Mouse (Mus musculus) macrophage (primary cell): ENCODE measurements around the gene Tef. TPM values are rescaled to one million over a fixed set of nuclear protein-coding genes. Genes with fewer than 3 reads are reported as not detected.

Source experiments
- H3K27ac ChIP-seq: fragments of 350-480 bp; formaldehyde crosslinking; 2 replicates; pipeline ENCODE4 v1.9.0; 2021
- H3K36me3 ChIP-seq: fragments of 350-480 bp; formaldehyde crosslinking; 2 replicates; pipeline ENCODE4 v1.9.0; 2021; ENCODE audit errors: inconsistent target
- H3K4me3 ChIP-seq: fragments of 350-480 bp; formaldehyde crosslinking; 2 replicates; pipeline ENCODE4 v1.9.0; 2021; ENCODE audit errors: inconsistent target
- H3K79me2 ChIP-seq: fragments of 350-480 bp; formaldehyde crosslinking; 2 replicates; pipeline ENCODE4 v1.9.0; 2021; ENCODE audit errors: inconsistent target
- WGBS: methylation state at CpG from one replicate; pipeline ENCODE4 v1.1.7; 2026; ENCODE audit warnings: inconsistent platforms; ENCODE audit not compliant: missing documents; 5-methylcytosine and 5-hydroxymethylcytosine counted together
- polyA plus RNA-seq: library from polyadenylated mRNA; stranded (reverse); fragments of 250-400 nt; gene quantifications from 3 replicates; pipeline ENCODE4 v1.2.4, GENCODE M21; 2018; ENCODE audit warnings: inconsistent platforms
- total RNA-seq, 78 experiments: library from RNA; depleted of rRNA; stranded (reverse); fragments of 250-400 nt; gene quantifications; 1 replicate in 9 of 78; 2 replicates in 24 of 78; 3 replicates in 43 of 78; 4 replicates in 2 of 78; pipeline ENCODE4 v1.2.4; 2018; ENCODE audit warnings: inconsistent platforms in 56 of 78

Gene Tef
- total RNA-seq (2018; cell fraction: chromatin; rRNA removed) = 100 to 1,000 TPM in 17 of 26 experiments, 10 to 100 TPM in 9; 24.8 to 219 (median 121) TPM
- total RNA-seq (2018; cell fraction: cytosol; rRNA removed) = 10 to 100 TPM; 15.0 to 50.3 (median 28.9) TPM
- total RNA-seq (2018; cell fraction: nucleus; rRNA removed) = 100 to 1,000 TPM in 5 of 26 experiments, 10 to 100 TPM in 21; 19.1 to 142 (median 60.6) TPM
- 18.9 to 44.0 TPM (median 23.6 TPM) in 3 replicates for polyA plus RNA-seq

DNA sequence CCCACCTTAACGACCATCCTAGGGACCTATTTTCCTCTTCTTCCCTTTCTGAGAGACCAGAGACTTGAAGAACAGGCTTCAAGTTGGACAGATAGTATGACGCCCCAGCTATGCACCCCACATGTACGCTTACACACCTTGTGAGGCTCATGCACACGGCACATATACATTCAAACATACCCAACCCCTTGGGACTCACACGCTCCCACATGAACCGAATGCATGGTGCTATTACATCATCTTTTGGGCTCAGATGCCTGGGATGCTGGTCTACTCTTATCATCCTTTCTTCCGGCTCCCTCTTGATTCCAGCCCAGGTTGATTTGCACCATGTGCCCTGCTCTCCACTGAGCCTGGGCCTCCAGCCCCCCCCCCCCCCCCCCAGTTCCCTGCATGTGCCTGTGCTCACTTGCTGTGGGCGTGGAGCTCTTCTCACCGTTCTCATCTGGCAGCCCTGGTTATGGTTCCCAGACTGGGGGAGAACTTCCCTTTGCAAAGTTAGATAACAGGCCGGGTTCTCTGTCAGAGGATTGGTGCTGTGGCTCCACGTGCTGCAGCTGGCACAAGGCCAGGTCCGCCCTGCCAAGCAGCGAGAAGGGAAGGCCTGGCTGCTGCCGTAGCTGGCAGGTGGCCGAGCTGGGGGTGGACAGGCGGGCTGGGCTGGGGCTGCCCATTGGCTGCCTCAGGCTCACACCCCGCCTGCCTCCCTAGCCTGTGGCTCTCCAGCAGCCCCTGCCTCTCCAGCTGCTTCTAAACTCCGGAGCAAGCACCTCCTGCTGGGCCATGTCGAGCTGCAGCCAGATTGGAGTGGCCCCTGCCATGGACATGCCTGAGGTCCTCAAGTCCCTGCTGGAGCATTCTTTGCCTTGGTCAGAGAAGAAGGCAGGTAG, at the start of gene Tef:
Tef (plus strand) TSS at position 421 of the 890 bp plus-strand sequence.
- H3K79me2 ChIP-seq = no peaks in the 10 kb centered on the region
- WGBS = 15% methylated on average over 19 of the region's 19 CpGs
- no peak within 1 kb of the TSS for H3K27ac ChIP-seq
- H3K36me3 ChIP-seq = no peaks in the 10 kb centered on the region
- H3K4me3 ChIP-seq = no peak within 1 kb of the TSS

DNA sequence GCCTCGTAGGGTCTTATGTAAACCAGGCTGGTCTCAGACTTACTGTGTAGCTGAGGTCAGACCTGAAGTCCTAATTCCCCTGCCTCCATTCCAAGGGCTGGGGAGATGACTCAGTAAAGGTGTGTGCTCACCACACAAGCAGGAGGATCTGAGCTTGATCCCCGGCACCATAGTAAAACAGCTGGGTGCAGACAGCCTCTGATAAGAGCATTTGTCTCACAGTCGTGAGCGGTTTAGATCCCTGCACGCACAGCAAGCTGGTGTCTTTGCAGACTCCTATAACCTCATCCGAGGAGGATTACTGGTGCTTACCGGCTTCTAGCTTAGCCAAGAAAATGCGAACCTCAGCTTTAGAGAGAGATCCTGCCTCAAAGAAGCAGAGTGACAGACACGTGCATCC, 48.6 kb upstream of the Tef start:
- WGBS = 96% methylated on average over 9 of the region's 9 CpGs

DNA sequence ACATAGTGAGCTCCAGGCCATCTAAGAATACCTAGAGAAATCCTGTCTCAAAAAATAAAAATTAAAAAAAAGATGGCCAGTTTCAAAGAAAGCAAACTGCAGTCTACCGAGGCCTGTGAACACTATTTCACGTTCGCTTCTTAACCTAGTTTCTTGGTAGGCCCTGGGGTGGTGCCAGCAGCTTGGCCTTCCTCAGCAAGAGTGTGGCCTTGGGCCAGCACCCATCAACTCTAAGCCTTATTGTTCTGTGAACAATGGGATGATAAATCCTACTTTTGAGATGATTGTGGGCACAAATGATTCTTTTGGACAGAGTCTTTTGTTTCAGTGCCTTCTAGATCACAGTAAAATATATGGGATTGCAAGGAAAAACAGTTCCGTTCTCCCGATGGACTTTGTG, 43.5 kb upstream of the Tef start:
- H3K27ac ChIP-seq = no peak overlapping the region
- no peaks in the 10 kb centered on the region for H3K36me3 ChIP-seq
- H3K4me3 ChIP-seq = no peak overlapping the region
- 96% methylated on average over 5 of the region's 5 CpGs for WGBS
- H3K79me2 ChIP-seq = no peaks in the 10 kb centered on the region

More for the DNA sequence above, 48.6 kb upstream of the Tef start:
- Histone ChIP-seq H3K79me2 (no peaks in the 10 kb centered on the region), H3K27ac (no peak overlapping the region), H3K4me3 (no peak overlapping the region), H3K36me3 (no peaks in the 10 kb centered on the region)

DNA sequence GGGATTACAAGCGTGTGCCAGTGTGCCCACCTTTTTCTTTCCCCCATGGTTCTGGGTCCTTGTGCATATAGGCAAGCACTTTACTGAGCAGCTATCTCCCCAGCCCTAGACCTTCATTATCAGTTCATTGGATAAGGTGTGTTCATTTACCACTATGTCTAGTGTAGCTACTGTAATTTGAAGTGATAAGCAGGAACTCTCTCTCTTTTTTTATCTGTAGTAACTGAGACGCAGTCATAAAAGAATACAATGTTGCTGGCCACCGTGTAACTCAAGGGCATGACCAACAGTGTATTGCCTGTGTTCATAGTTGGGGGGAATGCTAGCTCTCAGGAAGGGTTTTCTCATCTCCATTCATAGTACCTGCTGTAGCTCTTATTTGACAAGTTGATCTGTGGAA, 42.7 kb upstream of the Tef start:
- Histone ChIP-seq H3K4me3 (no peak overlapping the region), H3K27ac (no peak overlapping the region), H3K36me3 (no peaks in the 10 kb centered on the region), H3K79me2 (no peaks in the 10 kb centered on the region)
- 100% methylated on average over 3 of the region's 3 CpGs for WGBS

DNA sequence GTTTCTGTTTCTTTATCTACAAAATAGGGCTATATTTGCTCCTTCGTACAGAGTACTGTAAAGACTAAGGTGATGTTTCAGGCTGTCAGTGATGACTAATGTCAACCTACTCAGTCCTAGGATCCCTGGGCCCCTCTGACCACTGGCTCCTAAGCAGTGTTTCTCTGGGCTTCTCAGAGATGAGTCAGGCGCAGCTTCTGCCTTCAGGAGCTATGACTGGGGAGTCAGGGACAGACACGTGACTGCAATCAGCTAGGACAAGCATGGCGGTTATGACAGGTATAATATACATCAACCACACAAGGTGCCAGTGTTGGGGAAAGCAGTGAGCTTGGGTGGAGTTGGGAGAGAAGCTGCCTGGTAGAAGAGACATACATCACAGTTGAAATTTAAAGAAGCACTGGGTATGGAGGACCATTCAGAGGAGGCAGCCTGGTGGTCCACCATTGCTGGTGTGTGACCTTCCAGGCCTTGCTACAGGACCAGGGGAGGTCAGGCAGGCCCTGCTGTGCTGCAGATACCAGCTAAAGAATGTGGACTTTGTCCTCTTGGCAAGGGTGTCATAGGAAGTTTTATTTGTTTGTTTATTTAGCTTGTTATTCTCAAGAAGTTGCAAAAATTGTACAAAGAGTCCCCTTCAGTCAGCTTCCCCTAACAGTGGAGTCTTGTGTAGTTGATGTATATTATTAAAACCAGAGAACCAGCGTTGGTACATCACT, 41.7 kb upstream of the Tef start:
- no peaks in the 10 kb centered on the region for H3K79me2 ChIP-seq
- H3K36me3 ChIP-seq = no peaks in the 10 kb centered on the region
- WGBS = 97% methylated on average over 5 of the region's 5 CpGs
- no peak overlapping the region for H3K27ac ChIP-seq
- no peak overlapping the region for H3K4me3 ChIP-seq

DNA sequence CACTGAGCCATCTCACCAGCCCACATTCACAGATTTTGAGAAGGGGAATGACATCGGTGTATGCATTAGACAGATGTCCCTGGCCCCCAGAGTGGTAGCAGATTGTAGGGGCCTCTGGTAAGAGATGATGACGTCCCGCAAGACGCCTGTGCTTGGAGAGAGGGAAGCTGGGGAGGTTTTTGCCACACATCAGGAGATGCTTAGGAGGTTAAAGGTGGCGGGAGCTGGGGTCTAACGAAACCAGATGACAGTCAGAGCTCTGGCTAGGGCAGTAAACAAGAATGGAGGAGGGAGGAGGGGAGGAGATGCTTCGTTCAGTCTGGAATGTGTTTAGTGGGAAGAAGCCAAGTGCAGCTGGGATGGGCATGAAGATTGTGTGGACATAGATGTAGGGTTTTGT, 40.8 kb upstream of the Tef start:
- Histone ChIP-seq H3K27ac (no peak overlapping the region), H3K36me3 (no peaks in the 10 kb centered on the region), H3K79me2 (no peaks in the 10 kb centered on the region), H3K4me3 (no peak overlapping the region)
- WGBS = 98% methylated on average over 7 of the region's 7 CpGs

DNA sequence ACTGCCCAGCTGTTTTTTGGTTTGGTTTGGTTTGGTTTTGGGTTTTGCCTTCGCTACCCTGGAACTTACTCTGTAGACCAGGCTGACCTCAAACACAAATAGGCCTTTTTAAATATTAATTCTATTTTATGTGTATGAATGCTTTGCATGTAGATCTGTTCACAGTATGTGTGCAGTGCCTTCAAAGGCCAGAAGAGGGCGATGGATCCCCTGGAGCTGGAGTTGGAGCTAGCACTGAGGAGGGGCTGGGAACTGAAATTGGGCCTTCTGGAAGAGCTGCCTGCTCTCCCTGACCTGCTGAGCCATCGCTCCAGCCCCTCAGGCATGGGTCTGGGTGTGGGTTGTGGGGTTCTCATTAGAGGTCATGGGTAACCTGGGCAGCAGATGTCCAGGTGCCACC, 40.3 kb upstream of the Tef start:
- no peak overlapping the region for H3K27ac ChIP-seq
- no peak overlapping the region for H3K4me3 ChIP-seq
- 89% methylated on average over 3 of the region's 3 CpGs for WGBS
- no peaks in the 10 kb centered on the region for H3K79me2 ChIP-seq
- H3K36me3 ChIP-seq = no peaks in the 10 kb centered on the region

DNA sequence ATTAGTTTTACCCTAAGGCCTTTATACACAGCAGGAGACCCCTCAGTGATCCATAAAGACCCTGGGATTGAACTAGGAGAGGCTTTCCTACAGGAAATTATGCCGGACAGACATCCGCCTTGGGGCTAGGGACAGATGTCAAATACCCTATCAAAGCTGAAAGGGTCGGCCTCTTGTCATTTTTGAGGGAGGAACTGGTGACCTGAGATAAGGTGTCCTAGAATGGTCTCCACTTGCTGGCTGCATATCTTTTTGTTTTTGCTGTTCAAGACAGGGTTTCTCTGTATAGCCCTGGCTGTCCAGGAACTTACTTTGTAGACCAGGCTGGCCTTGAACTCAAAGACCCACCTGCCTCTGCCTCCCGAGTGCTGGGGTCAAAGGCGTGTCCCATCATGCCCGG, 37.6 kb upstream of the Tef start:
- Histone ChIP-seq H3K27ac (no peak overlapping the region), H3K4me3 (no peak overlapping the region), H3K79me2 (no peaks in the 10 kb centered on the region), H3K36me3 (no peaks in the 10 kb centered on the region)
- 93% methylated on average over 6 of the region's 6 CpGs for WGBS

DNA sequence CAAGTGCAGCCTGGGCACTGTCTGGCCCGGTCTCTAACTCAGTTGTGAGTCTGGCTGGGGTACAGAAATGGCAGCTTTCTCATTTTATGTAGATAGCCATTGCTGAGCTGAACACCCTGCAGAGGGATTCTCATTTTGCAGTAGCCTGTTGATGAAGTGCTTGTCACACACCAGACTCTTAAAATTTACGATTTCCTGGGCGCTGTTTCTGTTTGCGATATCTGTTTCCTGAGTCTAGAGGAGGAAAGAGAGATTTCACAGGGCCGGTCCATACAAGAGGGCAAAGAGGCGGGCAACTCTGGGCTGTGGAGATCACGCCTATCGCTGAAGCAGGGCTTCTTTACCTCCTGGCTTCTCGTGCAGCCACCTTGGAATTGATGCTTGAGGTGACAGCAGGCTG, 36.6 kb upstream of the Tef start:
- no peaks in the 10 kb centered on the region for H3K36me3 ChIP-seq
- WGBS = 75% methylated on average over 9 of the region's 9 CpGs
- H3K27ac ChIP-seq = no peak overlapping the region
- H3K4me3 ChIP-seq = no peak overlapping the region
- H3K79me2 ChIP-seq = no peaks in the 10 kb centered on the region

DNA sequence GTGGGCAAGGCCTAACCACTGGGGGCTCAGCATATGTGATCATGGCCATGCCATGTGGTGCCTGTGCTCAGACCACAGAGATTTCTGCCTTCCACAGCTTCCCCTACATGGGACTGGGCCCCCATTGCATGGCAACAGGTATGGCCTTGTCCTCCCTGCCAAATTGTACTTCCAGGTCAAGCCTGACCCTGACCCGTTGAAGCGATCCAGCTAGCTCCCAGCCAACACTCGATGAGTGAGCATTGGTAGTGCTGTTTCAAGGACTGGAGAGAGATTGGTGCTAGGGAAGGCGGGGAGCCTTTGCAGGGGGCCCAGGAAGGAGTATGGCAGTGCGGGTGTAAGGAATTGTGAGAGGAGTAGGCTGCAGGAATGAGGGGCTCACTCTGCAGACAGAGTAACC, 35.8 kb upstream of the Tef start:
- H3K79me2 ChIP-seq = no peaks in the 10 kb centered on the region
- no peak overlapping the region for H3K4me3 ChIP-seq
- no peaks in the 10 kb centered on the region for H3K36me3 ChIP-seq
- H3K27ac ChIP-seq = no peak overlapping the region
- WGBS = 93% methylated on average over 5 of the region's 5 CpGs

DNA sequence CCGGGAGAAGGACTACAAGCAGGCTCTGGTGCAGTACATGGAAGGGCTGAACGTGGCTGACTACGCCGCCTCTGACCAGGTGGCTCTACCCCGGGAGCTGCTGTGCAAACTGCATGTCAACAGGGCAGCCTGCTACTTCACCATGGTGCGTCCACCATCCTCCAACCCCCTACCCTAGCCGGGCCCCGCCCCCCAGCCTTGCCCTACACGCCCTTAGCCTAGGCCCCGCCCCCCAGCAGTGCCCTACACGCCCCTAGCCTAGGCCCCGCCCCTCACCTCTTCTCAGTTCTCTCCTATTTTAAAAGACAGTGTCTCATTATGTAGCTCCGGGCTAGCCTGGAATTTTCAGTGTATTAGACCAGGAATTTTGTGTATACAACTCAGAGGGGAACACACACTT, 33.2 kb upstream of the Tef start:
- Histone ChIP-seq H3K36me3 (no peaks in the 10 kb centered on the region), H3K79me2 (no peaks in the 10 kb centered on the region)
- 84% methylated on average over 10 of the region's 13 CpGs for WGBS

DNA sequence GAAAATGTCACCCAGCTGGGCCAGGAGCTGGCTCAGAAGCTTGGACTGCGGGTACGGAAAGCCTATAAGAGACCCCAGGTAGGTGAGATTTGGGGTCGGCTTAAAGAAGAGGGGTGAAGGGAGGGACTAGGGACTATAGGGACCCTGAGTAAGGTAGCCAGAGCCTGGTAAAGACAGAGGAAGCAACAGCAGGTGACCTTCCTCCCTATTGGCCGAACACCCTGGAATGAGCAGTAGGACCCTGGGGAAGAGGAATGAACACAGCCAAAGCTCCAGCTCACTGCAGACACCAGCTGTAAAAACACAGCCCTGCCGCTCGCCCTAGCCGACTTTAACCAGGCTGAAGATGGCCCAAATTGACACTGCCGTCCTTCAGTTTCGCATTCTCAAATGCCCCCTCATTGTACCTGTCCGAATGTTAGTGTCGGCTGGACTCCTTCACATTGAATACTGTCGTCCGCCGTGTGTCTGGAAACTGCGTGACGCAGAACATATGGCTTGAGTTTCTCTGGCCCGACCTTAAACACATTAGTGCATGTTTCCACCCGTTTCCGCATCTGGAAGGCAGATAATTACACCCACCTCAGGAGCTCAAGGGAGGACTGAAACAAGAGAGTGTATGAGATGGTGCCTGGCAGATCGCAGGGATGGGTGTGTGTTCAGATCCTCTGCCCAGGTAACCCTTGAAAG, 29.6 kb upstream of the Tef start:
- no peak overlapping the region for H3K4me3 ChIP-seq
- no peak overlapping the region for H3K27ac ChIP-seq
- no peaks in the 10 kb centered on the region for H3K36me3 ChIP-seq
- H3K79me2 ChIP-seq = no peaks in the 10 kb centered on the region
- 96% methylated on average over 20 of the region's 20 CpGs for WGBS

More for the DNA sequence above, 33.2 kb upstream of the Tef start:
- Histone ChIP-seq H3K4me3 (no peak overlapping the region), H3K27ac (no peak overlapping the region)

DNA sequence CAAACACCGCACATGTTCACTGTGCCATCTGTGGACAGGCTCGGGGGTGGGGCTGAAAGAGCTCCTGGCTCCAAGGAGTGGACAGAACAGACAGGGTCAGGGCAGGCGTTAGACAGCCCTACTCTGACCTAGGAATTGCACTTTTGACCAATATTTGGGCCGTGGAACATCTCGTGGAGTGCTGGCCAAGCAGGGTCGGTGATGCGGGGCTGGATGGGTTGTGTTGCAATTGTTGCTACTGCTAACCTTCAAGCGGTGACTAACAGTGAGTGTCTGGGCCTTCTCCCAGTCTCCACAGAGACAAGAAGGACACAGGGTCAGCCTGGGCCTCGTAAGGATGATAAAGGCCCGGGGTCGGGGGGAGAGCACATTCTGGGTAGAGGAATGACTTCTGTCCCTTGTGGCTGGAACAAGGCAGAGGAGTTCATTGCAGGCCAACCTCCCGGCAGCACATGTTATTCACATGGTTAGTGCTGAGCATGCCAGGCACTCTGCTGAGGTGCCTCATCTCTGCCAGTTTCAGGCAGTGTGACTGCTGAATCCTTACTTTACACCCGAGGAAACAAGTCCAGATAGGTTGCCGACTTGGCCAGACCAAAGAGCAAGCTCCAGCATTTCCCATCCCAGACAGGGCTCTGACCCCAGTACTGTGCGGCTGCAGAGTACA, 27.6 kb upstream of the Tef start:
- H3K27ac ChIP-seq = no peak overlapping the region
- 95% methylated on average over 15 of the region's 15 CpGs for WGBS
- 0 out of 2 replicates have a peak, but pooled peaks cover 11% of the 10 kb centered on the region for H3K36me3 ChIP-seq

More for the DNA sequence above, 27.6 kb upstream of the Tef start:
- Histone ChIP-seq H3K4me3 (no peak overlapping the region), H3K79me2 (no peaks in the 10 kb centered on the region)
